ENCODE assay signal across 16 mouse cellular contexts in the genomic region with DNA sequence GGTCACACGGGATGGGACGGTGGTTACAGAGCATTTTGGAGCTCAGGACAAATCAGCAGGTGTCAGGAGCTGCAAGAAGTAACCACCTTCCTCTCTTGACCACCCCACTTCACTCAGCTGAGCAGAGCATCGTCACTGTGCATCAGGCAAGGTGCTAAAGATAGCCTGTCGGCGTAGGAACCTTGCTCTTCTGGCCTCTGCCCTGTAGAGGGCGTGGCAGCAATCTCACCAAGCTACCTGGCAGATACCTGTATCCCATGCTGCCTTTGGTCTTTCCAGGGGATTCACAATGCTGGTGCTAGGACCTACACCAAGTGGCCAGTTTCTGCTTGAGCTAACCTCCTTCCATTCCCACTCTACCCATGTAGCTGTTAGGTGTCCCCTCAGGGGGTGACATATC. TPM values are rescaled to one million over a fixed set of nuclear protein-coding genes. Genes with fewer than 3 reads are reported as not detected.
DNase-seq lines count a peak whose midpoint lies in the region; ATAC-seq and TF ChIP-seq lines count a peak whose summit lies in the region.
"Had no signal": no experiment of that assay in that cellular context is flagged by ENCODE, and none has a peak within 500 bp of the region (broad histone marks: within the 10 kb centered on the region; RNA-seq: fewer than 3 reads in every experiment).

No protein-coding gene starts in this region.

- no peak overlapping the region for H3K9ac ChIP-seq in kidney, embryonic 16.5 days (replicated peaks; ENCODE audit: low read length)
- no peak overlapping the region for H3K9ac ChIP-seq in embryonic facial prominence, embryonic 11.5 days (replicated peaks; ENCODE audit: low read length)
- H3K9ac ChIP-seq in hindbrain, embryonic 11.5 days (ENCODE audit: low read depth, low read length): no peak overlapping the region
- no peak overlapping the region for H3K9ac ChIP-seq in midbrain, embryonic 15.5 days

- no peaks in the 10 kb centered on the region for H3K36me3 ChIP-seq in kidney, embryonic 16.5 days (ENCODE audit: insufficient read depth, low read length)
- H3K36me3 ChIP-seq in embryonic facial prominence, embryonic 11.5 days (replicated peaks; ENCODE audit: control insufficient read depth, insufficient read depth, low read depth, low read length): no peaks in the 10 kb centered on the region
- no peaks in the 10 kb centered on the region for H3K36me3 ChIP-seq in hindbrain, embryonic 11.5 days (ENCODE audit: control insufficient read depth, insufficient read depth, low read length)
- no peaks in the 10 kb centered on the region for H3K36me3 ChIP-seq in midbrain, embryonic 15.5 days (replicated peaks)

- no peak for DNase-seq in kidney, adult 8-10 months
- DNase-seq in embryonic facial prominence, embryonic 11.5 days (ENCODE audit: low spot score): no peak
- DNase-seq in hindbrain, embryonic 11.5 days (ENCODE audit: low spot score): no peak
- no peak for DNase-seq in cerebellum, adult 2 months
- DNase-seq in gastrocnemius, postnatal 36 days: no peak
- no peak for DNase-seq in ovary, adult 18-20 months (ENCODE audit: low spot score)
- DNase-seq: cerebellum, adult 9-11 months; heart, adult 2 months; heart, postnatal 14 days; kidney, adult 18-20 months; right cerebral cortex, postnatal 4 days; thymus, postnatal 14 days had no signal

- no peak overlapping the region for H3K4me3 ChIP-seq in kidney, embryonic 16.5 days (ENCODE audit: low read length)
- no peak overlapping the region for H3K4me3 ChIP-seq in embryonic facial prominence, embryonic 11.5 days (ENCODE audit: low read depth, low read length)
- H3K4me3 ChIP-seq in hindbrain, embryonic 11.5 days (ENCODE audit: low read depth, low read length): no peak overlapping the region
- no peak overlapping the region for H3K4me3 ChIP-seq in midbrain, embryonic 15.5 days
- H3K4me3 ChIP-seq in cerebellum, adult 2 months (replicated peaks; ENCODE audit: insufficient read depth, low read depth, low read length): no peak overlapping the region
- H3K4me3 ChIP-seq: heart, adult 2 months had no signal

- intact Hi-C loops in gastrocnemius, postnatal 36 days (cut with DNase I): no loop called here

- peak; percentile 32 for ATAC-seq in kidney, embryonic 16.5 days (ENCODE audit: low FRiP score, low TSS enrichment)
- no peak for ATAC-seq in embryonic facial prominence, embryonic 11.5 days (replicated peaks; ENCODE audit: insufficient number of reproducible peaks, low FRiP score, low TSS enrichment, low read depth)
- peak; percentile 15; the same call in 1 of the 2 replicates for ATAC-seq in hindbrain, embryonic 11.5 days (ENCODE audit: low FRiP score)
- no peak for ATAC-seq in midbrain, embryonic 15.5 days (replicated peaks)
- ATAC-seq: lung, postnatal 0 days had no signal

- no peak for TF ChIP-seq POLR2A in cerebellum, adult 2 months (IDR thresholded peaks at IDR 0.05; ENCODE audit: borderline replicate concordance, insufficient read depth, low read length)

- TF ChIP-seq CTCF in cerebellum, adult 2 months (IDR thresholded peaks at IDR 0.05; ENCODE audit: borderline replicate concordance, insufficient read depth, low read depth, low read length): no peak

- no peak overlapping the region for H3K27ac ChIP-seq in kidney, embryonic 16.5 days (ENCODE audit: low read length)
- H3K27ac ChIP-seq in embryonic facial prominence, embryonic 11.5 days (replicated peaks; ENCODE audit: low read depth, low read length): 0 out of 2 replicates have a peak overlapping the region, but pooled peaks have one; percentile 2
- no peak overlapping the region; the same call in 1 of the 2 replicates for H3K27ac ChIP-seq in hindbrain, embryonic 11.5 days (ENCODE audit: low read depth, low read length)
- H3K27ac ChIP-seq in midbrain, embryonic 15.5 days: peak overlapping the region; percentile 28; the same call in 1 of the 2 replicates
- H3K27ac ChIP-seq in cerebellum, adult 2 months (ENCODE audit: insufficient read depth, low read length): no peak overlapping the region
- H3K27ac ChIP-seq: heart, adult 2 months had no signal

- no peaks in the 10 kb centered on the region for H3K9me3 ChIP-seq in kidney, embryonic 16.5 days (ENCODE audit: low read length)
- no peaks in the 10 kb centered on the region for H3K9me3 ChIP-seq in embryonic facial prominence, embryonic 11.5 days (replicated peaks; ENCODE audit: control insufficient read depth, low read length)
- H3K9me3 ChIP-seq in hindbrain, embryonic 11.5 days (ENCODE audit: control insufficient read depth, low read length): no peaks in the 10 kb centered on the region
- no peaks in the 10 kb centered on the region for H3K9me3 ChIP-seq in midbrain, embryonic 15.5 days

- H3K4me2 ChIP-seq in kidney, embryonic 16.5 days (replicated peaks; ENCODE audit: low read depth, low read length): no peak overlapping the region
- no peak overlapping the region for H3K4me2 ChIP-seq in embryonic facial prominence, embryonic 11.5 days (ENCODE audit: low read depth, low read length)
- no peak overlapping the region for H3K4me2 ChIP-seq in hindbrain, embryonic 11.5 days (replicated peaks; ENCODE audit: low read depth, low read length)
- H3K4me2 ChIP-seq in midbrain, embryonic 15.5 days: no peak overlapping the region

- WGBS in kidney, embryonic 16.5 days: 62% methylated on average over 6 of the region's 6 CpGs
- 55% methylated on average over 6 of the region's 6 CpGs for WGBS in embryonic facial prominence, embryonic 11.5 days
- 61% methylated on average over 6 of the region's 6 CpGs for whole genome bisulfite sequencing in hindbrain, embryonic 11.5 days
- WGBS in midbrain, embryonic 15.5 days: 62% methylated on average over 6 of the region's 6 CpGs
- WGBS in cerebellum, adult 2 months: 77% methylated on average over 6 of the region's 6 CpGs

- peaks cover 26% of the 10 kb centered on the region for H3K4me1 ChIP-seq in kidney, embryonic 16.5 days (ENCODE audit: insufficient read depth, low read length)
- peaks cover 7% of the 10 kb centered on the region; the same call in 1 of the 2 replicates for H3K4me1 ChIP-seq in embryonic facial prominence, embryonic 11.5 days (ENCODE audit: control insufficient read depth, insufficient read depth, low read length)
- peaks cover 15% of the 10 kb centered on the region for H3K4me1 ChIP-seq in hindbrain, embryonic 11.5 days (replicated peaks; ENCODE audit: control insufficient read depth, insufficient read depth, low read length)
- H3K4me1 ChIP-seq in midbrain, embryonic 15.5 days: peaks cover 60% of the 10 kb centered on the region
- peaks cover 35% of the 10 kb centered on the region for H3K4me1 ChIP-seq in cerebellum, adult 2 months (ENCODE audit: control insufficient read depth, insufficient read depth, low read length)

- no peaks in the 10 kb centered on the region for H3K27me3 ChIP-seq in kidney, embryonic 16.5 days (ENCODE audit: insufficient read depth, low read length)
- no peaks in the 10 kb centered on the region for H3K27me3 ChIP-seq in embryonic facial prominence, embryonic 11.5 days (ENCODE audit: control insufficient read depth, insufficient read depth, low read length)
- no peaks in the 10 kb centered on the region for H3K27me3 ChIP-seq in hindbrain, embryonic 11.5 days (ENCODE audit: control insufficient read depth, insufficient read depth, low read length)
- no peaks in the 10 kb centered on the region for H3K27me3 ChIP-seq in midbrain, embryonic 15.5 days (replicated peaks)
- H3K27me3 ChIP-seq in cerebellum, adult 2 months (ENCODE audit: control insufficient read depth, insufficient read depth, low read length): no peaks in the 10 kb centered on the region

RNA-seq across cellular contexts. Expression of gene Sema5b, which starts 55.3 kb away (rescaled TPM):
- 6.4 and 7.3 TPM in 2 replicates for polyA plus RNA-seq in kidney, embryonic 16.5 days (2015; fragmentation: Nextera tagmentation; extraction: Ambion mirVana)
- 2.9 and 4.3 TPM in 2 replicates for polyA plus RNA-seq in embryonic facial prominence, embryonic 11.5 days (2014; fragmentation: Nextera tagmentation; extraction: Ambion mirVana)
- polyA plus RNA-seq in hindbrain, embryonic 11.5 days (2014; fragmentation: Nextera tagmentation; extraction: Ambion mirVana): 27.3 and 30.1 TPM in 2 replicates
- 25.4 and 27.7 TPM in 2 replicates for polyA plus RNA-seq in midbrain, embryonic 15.5 days (2015; fragmentation: Nextera tagmentation; extraction: Ambion mirVana)
- polyA plus RNA-seq in cerebellum, adult 2 months (2012; rRNA removed): 10.7 and 13.5 TPM in 2 replicates
- under 1 TPM; 0.44 to 0.56 TPM for total RNA-seq in gastrocnemius, postnatal 36 days (2021)
- total RNA-seq: MEL had no signal

Comparison
In these comparisons a context has a peak if more than half of its experiments do, and no peak if none do; other contexts are left out.
1. ATAC-seq: peak in kidney, embryonic 16.5 days (single experiment) and hindbrain, embryonic 11.5 days (single experiment); none in embryonic facial prominence, embryonic 11.5 days (single experiment) and midbrain, embryonic 15.5 days (single experiment).
2. H3K27ac ChIP-seq: peak in embryonic facial prominence, embryonic 11.5 days (single experiment) and midbrain, embryonic 15.5 days (single experiment); none in kidney, embryonic 16.5 days (single experiment), hindbrain, embryonic 11.5 days (single experiment) and cerebellum, adult 2 months (single experiment).